Mouse (Mus musculus): Measurements from ENCODE around the gene H3f3a. TPM values are rescaled to one million over a fixed set of nuclear protein-coding genes. Genes with fewer than 3 reads are reported as not detected.
A peak's percentile ranks its signal among the peaks of the same experiment; 100 is the strongest.

H3f3a gene
- polyA plus RNA-seq, 1 experiment from 2014 or later = 2,888 TPM

GRCm38 (mm10) chr1:180829775-180830174, 16.0 kb upstream of the H3f3a start:
- no peak for ATAC-seq
- H3K9me3 ChIP-seq (replicated peaks; ENCODE audit: control insufficient read depth, low read length, poor library complexity, severe bottlenecking) = no peaks in the 10 kb centered on the region
- no peak overlapping the region for H3K4me2 ChIP-seq (ENCODE audit: low read length)
- no peaks in the 10 kb centered on the region for H3K4me1 ChIP-seq (ENCODE audit: control insufficient read depth, insufficient read depth, low read length)
- H3K36me3 ChIP-seq (ENCODE audit: control insufficient read depth, insufficient read depth, low read length) = no peaks in the 10 kb centered on the region
- no peak overlapping the region for H3K4me3 ChIP-seq (ENCODE audit: low read depth, low read length)
- no peak overlapping the region for H3K27ac ChIP-seq (ENCODE audit: low read length)
- H3K27me3 ChIP-seq (ENCODE audit: control insufficient read depth, insufficient read depth, low read depth, low read length) = no peaks in the 10 kb centered on the region
- 90% methylated on average over 11 of the region's 11 CpGs for WGBS
- no peak overlapping the region for H3K9ac ChIP-seq (ENCODE audit: low read depth, low read length)

DNA sequence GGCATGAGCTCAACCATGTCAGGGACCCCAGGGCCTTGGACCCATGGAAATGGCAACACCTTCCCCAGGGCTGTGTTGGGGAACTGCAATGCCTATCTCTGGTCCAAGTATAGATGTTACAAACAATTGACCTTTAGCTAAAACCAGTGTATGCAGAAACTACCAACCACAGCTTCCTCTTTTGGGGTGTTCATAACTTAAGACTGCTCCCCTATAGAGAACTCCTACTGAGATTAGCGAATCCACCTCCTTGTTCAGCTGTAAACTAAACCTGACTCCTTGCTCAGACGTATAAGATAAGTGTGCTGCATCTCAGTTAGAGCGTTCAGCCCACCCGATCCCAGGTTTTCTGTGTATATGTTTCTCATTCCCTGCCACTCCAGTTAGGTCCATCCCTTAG, 12.9 kb upstream of the H3f3a start:
- Histone ChIP-seq H3K9ac (ENCODE audit: low read depth, low read length) (no peak overlapping the region), H3K36me3 (ENCODE audit: control insufficient read depth, insufficient read depth, low read length) (no peaks in the 10 kb centered on the region), H3K4me3 (ENCODE audit: low read depth, low read length) (no peak overlapping the region), H3K9me3 (replicated peaks; ENCODE audit: control insufficient read depth, low read length, poor library complexity, severe bottlenecking) (no peaks in the 10 kb centered on the region), H3K27ac (ENCODE audit: low read length) (no peak overlapping the region), H3K4me2 (ENCODE audit: low read length) (no peak overlapping the region), H3K4me1 (ENCODE audit: control insufficient read depth, insufficient read depth, low read length) (no peaks in the 10 kb centered on the region), H3K27me3 (ENCODE audit: control insufficient read depth, insufficient read depth, low read depth, low read length) (no peaks in the 10 kb centered on the region)
- no peak for ATAC-seq
- WGBS = 94% methylated on average over 4 of the region's 4 CpGs

- H3K4me3 ChIP-seq (ENCODE audit: low read depth, low read length) = no peak overlapping the region
- no peaks in the 10 kb centered on the region for H3K4me1 ChIP-seq (ENCODE audit: control insufficient read depth, insufficient read depth, low read length)
- H3K27me3 ChIP-seq (ENCODE audit: control insufficient read depth, insufficient read depth, low read depth, low read length) = no peaks in the 10 kb centered on the region
- no peaks in the 10 kb centered on the region for H3K36me3 ChIP-seq (ENCODE audit: control insufficient read depth, insufficient read depth, low read length)
- H3K27ac ChIP-seq (ENCODE audit: low read length) = no peak overlapping the region
- H3K9me3 ChIP-seq (replicated peaks; ENCODE audit: control insufficient read depth, low read length, poor library complexity, severe bottlenecking) = no peaks in the 10 kb centered on the region
- no peak for ATAC-seq
- H3K4me2 ChIP-seq (ENCODE audit: low read length) = no peak overlapping the region
- no peak overlapping the region for H3K9ac ChIP-seq (ENCODE audit: low read depth, low read length)
- WGBS = 83% methylated on average over 3 of the region's 3 CpGs
Measured at GRCm38 (mm10) chr1:180824721-180825120, 11.0 kb upstream of the H3f3a start.

GRCm38 (mm10) chr1:180823716-180824115, 10.0 kb upstream of the H3f3a start:
- Histone ChIP-seq H3K27ac (ENCODE audit: low read length) (no peak overlapping the region), H3K9ac (ENCODE audit: low read depth, low read length) (no peak overlapping the region), H3K9me3 (replicated peaks; ENCODE audit: control insufficient read depth, low read length, poor library complexity, severe bottlenecking) (no peaks in the 10 kb centered on the region), H3K4me2 (ENCODE audit: low read length) (no peak overlapping the region), H3K36me3 (ENCODE audit: control insufficient read depth, insufficient read depth, low read length) (no peaks in the 10 kb centered on the region), H3K4me3 (ENCODE audit: low read depth, low read length) (no peak overlapping the region), H3K4me1 (ENCODE audit: control insufficient read depth, insufficient read depth, low read length) (no peaks in the 10 kb centered on the region), H3K27me3 (ENCODE audit: control insufficient read depth, insufficient read depth, low read depth, low read length) (no peaks in the 10 kb centered on the region)
- no peak for ATAC-seq
- WGBS = 83% methylated on average over 3 of the region's 3 CpGs

DNA sequence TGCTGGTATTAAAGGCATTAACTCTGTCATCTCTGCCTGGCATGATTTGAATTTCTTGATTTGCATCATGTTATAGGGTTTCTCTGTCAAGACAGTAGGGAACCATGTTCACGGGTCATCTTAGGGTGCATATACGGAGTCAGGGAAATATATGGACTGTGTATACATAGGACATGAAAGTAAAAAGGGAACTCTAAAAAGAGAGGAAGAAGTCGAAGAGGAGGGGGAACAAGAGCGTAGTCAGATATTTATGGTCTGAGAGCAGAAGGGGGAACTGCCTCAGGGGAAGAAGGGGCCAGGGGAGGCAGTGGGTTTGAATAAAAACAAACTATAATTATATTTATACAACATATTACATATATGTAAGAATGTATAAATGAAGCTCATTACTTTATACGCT, 8.5 kb upstream of the H3f3a start:
- WGBS = 92% methylated on average over 5 of the region's 5 CpGs
- Histone ChIP-seq H3K36me3 (ENCODE audit: control insufficient read depth, insufficient read depth, low read length) (no peaks in the 10 kb centered on the region), H3K27me3 (ENCODE audit: control insufficient read depth, insufficient read depth, low read depth, low read length) (no peaks in the 10 kb centered on the region), H3K4me1 (ENCODE audit: control insufficient read depth, insufficient read depth, low read length) (no peaks in the 10 kb centered on the region), H3K9me3 (replicated peaks; ENCODE audit: control insufficient read depth, low read length, poor library complexity, severe bottlenecking) (no peaks in the 10 kb centered on the region), H3K4me3 (ENCODE audit: low read depth, low read length) (no peak overlapping the region), H3K9ac (ENCODE audit: low read depth, low read length) (no peak overlapping the region), H3K4me2 (ENCODE audit: low read length) (no peak overlapping the region), H3K27ac (ENCODE audit: low read length) (no peak overlapping the region)
- ATAC-seq = no peak

GRCm38 (mm10) chr1:180821101-180821500, 7.4 kb upstream of the H3f3a start:
- Histone ChIP-seq H3K27me3 (ENCODE audit: control insufficient read depth, insufficient read depth, low read depth, low read length) (no peaks in the 10 kb centered on the region), H3K36me3 (ENCODE audit: control insufficient read depth, insufficient read depth, low read length) (no peaks in the 10 kb centered on the region), H3K4me2 (ENCODE audit: low read length) (no peak overlapping the region), H3K27ac (ENCODE audit: low read length) (no peak overlapping the region), H3K4me3 (ENCODE audit: low read depth, low read length) (no peak overlapping the region), H3K9me3 (replicated peaks; ENCODE audit: control insufficient read depth, low read length, poor library complexity, severe bottlenecking) (no peaks in the 10 kb centered on the region), H3K4me1 (ENCODE audit: control insufficient read depth, insufficient read depth, low read length) (no peaks in the 10 kb centered on the region), H3K9ac (ENCODE audit: low read depth, low read length) (no peak overlapping the region)
- 89% methylated on average over 6 of the region's 6 CpGs for WGBS
- no peak for ATAC-seq

GRCm38 (mm10) chr1:180818000-180818399, 4.3 kb upstream of the H3f3a start:
- H3K27ac ChIP-seq (ENCODE audit: low read length) = no peak overlapping the region
- H3K9me3 ChIP-seq (replicated peaks; ENCODE audit: control insufficient read depth, low read length, poor library complexity, severe bottlenecking) = no peaks in the 10 kb centered on the region
- 88% methylated on average over 2 of the region's 2 CpGs for WGBS
- H3K9ac ChIP-seq (ENCODE audit: low read depth, low read length) = no peak overlapping the region
- no peak overlapping the region for H3K4me3 ChIP-seq (ENCODE audit: low read depth, low read length)
- ATAC-seq = no peak
- no peaks in the 10 kb centered on the region for H3K36me3 ChIP-seq (ENCODE audit: control insufficient read depth, insufficient read depth, low read length)
- H3K4me1 ChIP-seq (ENCODE audit: control insufficient read depth, insufficient read depth, low read length) = peaks cover 16% of the 10 kb centered on the region
- no peak overlapping the region for H3K4me2 ChIP-seq (ENCODE audit: low read length)
- no peaks in the 10 kb centered on the region for H3K27me3 ChIP-seq (ENCODE audit: control insufficient read depth, insufficient read depth, low read depth, low read length)

- Histone ChIP-seq H3K27ac (ENCODE audit: low read length) (peak overlapping the region; percentile 55), H3K9me3 (replicated peaks; ENCODE audit: control insufficient read depth, low read length, poor library complexity, severe bottlenecking) (no peaks in the 10 kb centered on the region), H3K4me3 (ENCODE audit: low read depth, low read length) (0 out of 2 replicates have a peak overlapping the region, but pooled peaks have one; percentile 1), H3K4me2 (ENCODE audit: low read length) (peak overlapping the region; percentile 32; the same call in 1 of the 2 replicates), H3K9ac (ENCODE audit: low read depth, low read length) (0 out of 2 replicates have a peak overlapping the region, but pooled peaks have one; percentile 39), H3K36me3 (ENCODE audit: control insufficient read depth, insufficient read depth, low read length) (no peaks in the 10 kb centered on the region), H3K27me3 (ENCODE audit: control insufficient read depth, insufficient read depth, low read depth, low read length) (no peaks in the 10 kb centered on the region), H3K4me1 (ENCODE audit: control insufficient read depth, insufficient read depth, low read length) (peaks cover 22% of the 10 kb centered on the region)
- ATAC-seq = no peak
- 27% methylated on average over 12 of the region's 12 CpGs for WGBS
Measured at GRCm38 (mm10) chr1:180815371-180816024, 1.8 kb upstream of the H3f3a start.

DNA sequence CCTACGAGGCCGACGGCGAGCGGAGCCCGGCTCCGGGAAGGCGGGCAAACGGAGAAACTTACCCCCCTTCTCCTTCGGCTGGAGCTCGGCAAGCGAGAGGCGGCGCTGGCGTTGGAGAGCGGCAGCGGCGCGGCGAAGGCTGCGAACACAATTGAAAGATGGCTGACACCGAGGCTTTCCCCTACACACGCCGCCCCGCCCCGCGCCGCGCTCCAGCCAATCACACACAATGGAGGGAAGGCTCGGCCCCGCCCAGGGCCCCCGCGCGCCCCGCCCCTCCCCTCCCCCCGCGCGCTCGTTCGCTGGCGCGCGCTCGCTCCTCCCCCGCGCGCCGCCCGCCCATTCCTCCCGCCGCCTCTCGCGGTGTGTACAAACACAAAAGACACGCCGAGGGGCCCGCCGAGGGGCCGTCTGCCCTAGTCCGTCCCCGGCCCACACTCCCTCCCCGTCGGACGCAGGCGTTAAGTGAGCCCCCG, 296 bp downstream of the H3f3a start:
- ATAC-seq = peak; percentile 96
- Histone ChIP-seq H3K27ac (ENCODE audit: low read length) (peak overlapping the region; percentile 100), H3K4me1 (ENCODE audit: control insufficient read depth, insufficient read depth, low read length) (peaks cover 38% of the 10 kb centered on the region), H3K27me3 (ENCODE audit: control insufficient read depth, insufficient read depth, low read depth, low read length) (no peaks in the 10 kb centered on the region), H3K9me3 (replicated peaks; ENCODE audit: control insufficient read depth, low read length, poor library complexity, severe bottlenecking) (no peaks in the 10 kb centered on the region), H3K36me3 (ENCODE audit: control insufficient read depth, insufficient read depth, low read length) (peaks cover 6% of the 10 kb centered on the region), H3K4me3 (ENCODE audit: low read depth, low read length) (peak overlapping the region; percentile 99), H3K9ac (ENCODE audit: low read depth, low read length) (peak overlapping the region; percentile 99), H3K4me2 (ENCODE audit: low read length) (peak overlapping the region; percentile 60)
- WGBS = 1% methylated on average over 30 of the region's 65 CpGs

All from midbrain, embryonic 16.5 days (tissue).